Mouse (Mus musculus) lung, adult 2 months (tissue): Measurements from ENCODE around the gene Ppp1r14a.

Source experiments
- CTCF ChIP-seq: fragments of 200-500 bp; IDR thresholded peaks from 2 replicates; pipeline ENCODE4 v1.5.1; 2011; ENCODE audit warnings: mild to moderate bottlenecking, low read length, control low read depth; ENCODE audit not compliant: insufficient read depth
- POLR2A ChIP-seq: fragments of 200-500 bp; IDR thresholded peaks from 2 replicates; pipeline ENCODE4 v1.6.1; 2011; ENCODE audit warnings: low read depth, mild to moderate bottlenecking, control low read depth, low read length, borderline replicate concordance; ENCODE audit errors: extremely low read depth

GRCm38 (mm10) chr7:29340247-29340646 is 51.1 kb downstream of the Ppp1r14a start:
- no peak for TF ChIP-seq POLR2A
- no peak for TF ChIP-seq CTCF
